Mouse (Mus musculus): ENCODE measurements around the gene Olfr773. TPM values are rescaled to one million over a fixed set of nuclear protein-coding genes. Genes with fewer than 3 reads are reported as not detected.
"Not testable (repeated sequence)": the region's sequence is repeated elsewhere in the genome, so short reads cannot be mapped to it uniquely, and the experiment has no call there.

Gene Olfr773
- total RNA-seq (2014; rRNA removed) = not detected in 2 replicates
- not detected in 2 replicates for polyA plus RNA-seq (2015; fragmentation: Nextera tagmentation; extraction: Ambion mirVana)

DNA sequence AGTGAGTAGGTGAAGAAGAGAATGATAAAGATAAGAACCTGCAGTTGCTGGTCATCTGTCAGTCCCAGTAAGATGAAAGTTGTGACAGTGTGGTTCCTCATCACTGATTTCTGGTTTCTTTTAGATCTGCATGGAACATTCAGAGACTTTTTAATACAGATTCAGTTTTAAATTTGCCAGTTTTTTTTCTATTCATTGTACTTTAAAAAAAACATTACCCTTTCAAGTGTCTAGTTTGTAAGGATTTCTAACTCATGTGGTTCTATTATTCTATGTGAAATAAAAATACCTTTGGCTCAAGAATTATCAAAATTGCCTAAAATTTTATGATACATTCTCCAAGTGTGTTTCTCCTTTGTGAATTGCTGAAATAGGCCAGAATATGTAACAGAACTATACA lies at the start of gene Olfr773:
Olfr773 (minus strand) TSS at position 101 of the 400 bp plus-strand sequence.
- DNase-seq (ENCODE audit: low spot score); H3K9ac ChIP-seq (replicated peaks; ENCODE audit: low read length, poor library complexity, severe bottlenecking); H3K36me3 ChIP-seq (ENCODE audit: insufficient read depth, low read length); H3K27me3 ChIP-seq (ENCODE audit: insufficient read depth, low read length); H3K9me3 ChIP-seq (ENCODE audit: low read length); ATAC-seq (ENCODE audit: low FRiP score); H3K4me1 ChIP-seq (ENCODE audit: insufficient read depth, low read length); H3K27ac ChIP-seq (ENCODE audit: low read depth, low read length); H3K4me2 ChIP-seq (ENCODE audit: low read depth, low read length, poor library complexity, severe bottlenecking); H3K4me3 ChIP-seq (ENCODE audit: low read depth, low read length): not testable (repeated sequence)

DNA sequence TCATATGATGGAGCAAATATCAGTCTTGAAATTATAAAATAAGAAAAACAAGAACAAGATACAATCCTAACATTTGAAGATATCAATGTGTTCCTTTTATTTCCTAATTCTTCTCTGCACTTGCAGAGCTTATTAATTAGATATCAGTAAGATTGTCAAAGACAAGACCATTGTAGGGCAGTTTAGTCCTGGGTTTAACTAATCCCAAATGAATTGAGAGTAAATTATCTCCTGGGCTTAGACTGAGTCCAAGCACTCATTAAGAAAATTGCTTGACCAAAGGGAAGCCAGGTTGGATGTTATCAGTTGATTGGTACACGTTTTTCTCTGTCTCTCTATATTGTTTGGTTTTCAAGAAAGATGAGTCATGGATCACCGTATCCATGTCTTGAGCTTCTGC lies 48.7 kb upstream of the Olfr773 start, which contains the start of gene Olfr774:
Olfr774 (plus strand) TSS at position 301 of the 400 bp plus-strand sequence.
- Histone ChIP-seq H3K36me3 (ENCODE audit: insufficient read depth, low read length) (no peaks in the 10 kb centered on the region), H3K4me1 (ENCODE audit: insufficient read depth, low read length) (no peaks in the 10 kb centered on the region), H3K4me3 (ENCODE audit: low read depth, low read length) (no peak within 1 kb of the TSS), H3K27me3 (ENCODE audit: insufficient read depth, low read length) (no peaks in the 10 kb centered on the region), H3K9ac (replicated peaks; ENCODE audit: low read length, poor library complexity, severe bottlenecking) (no peak within 1 kb of the TSS), H3K9me3 (ENCODE audit: low read length) (no peaks in the 10 kb centered on the region), H3K27ac (ENCODE audit: low read depth, low read length) (no peak within 1 kb of the TSS), H3K4me2 (ENCODE audit: low read depth, low read length, poor library complexity, severe bottlenecking) (no peak within 1 kb of the TSS)
- TF ChIP-seq CTCF (IDR thresholded peaks at IDR 0.05) = no peak
- no peak for DNase-seq (ENCODE audit: low spot score)
- 69% methylated on average over 2 of the region's 2 CpGs for WGBS
- no peak for ATAC-seq (ENCODE audit: low FRiP score)

DNA sequence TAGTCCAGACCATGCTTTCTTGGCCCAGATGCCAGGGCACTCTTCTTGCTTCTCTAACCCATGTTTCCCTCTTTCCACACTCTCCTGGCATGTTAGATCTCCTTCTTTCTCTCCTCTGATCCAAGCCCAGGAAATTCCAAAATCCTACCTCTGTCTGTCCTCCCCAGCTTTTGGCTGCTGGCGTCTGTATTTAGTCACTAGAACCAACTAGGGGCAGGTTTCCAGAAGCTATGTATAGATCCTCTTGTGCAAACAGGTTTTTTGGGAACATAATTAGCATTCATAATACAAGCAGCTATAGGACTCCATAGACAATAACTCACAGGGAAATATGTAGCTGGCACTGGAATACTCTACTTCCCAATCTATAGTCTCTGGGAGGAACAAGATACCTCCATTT lies 43.5 kb upstream of the Olfr773 start:
- Histone ChIP-seq H3K9ac (replicated peaks; ENCODE audit: low read length, poor library complexity, severe bottlenecking) (no peak overlapping the region), H3K4me3 (ENCODE audit: low read depth, low read length) (no peak overlapping the region), H3K36me3 (ENCODE audit: insufficient read depth, low read length) (no peaks in the 10 kb centered on the region), H3K27me3 (ENCODE audit: insufficient read depth, low read length) (no peaks in the 10 kb centered on the region), H3K27ac (ENCODE audit: low read depth, low read length) (no peak overlapping the region), H3K9me3 (ENCODE audit: low read length) (no peaks in the 10 kb centered on the region), H3K4me1 (ENCODE audit: insufficient read depth, low read length) (no peaks in the 10 kb centered on the region), H3K4me2 (ENCODE audit: low read depth, low read length, poor library complexity, severe bottlenecking) (no peak overlapping the region)
- 91% methylated on average over 1 of the region's 1 CpGs for WGBS
- TF ChIP-seq CTCF (IDR thresholded peaks at IDR 0.05) = no peak
- ATAC-seq (ENCODE audit: low FRiP score) = no peak
- no peak for DNase-seq (ENCODE audit: low spot score)

DNA sequence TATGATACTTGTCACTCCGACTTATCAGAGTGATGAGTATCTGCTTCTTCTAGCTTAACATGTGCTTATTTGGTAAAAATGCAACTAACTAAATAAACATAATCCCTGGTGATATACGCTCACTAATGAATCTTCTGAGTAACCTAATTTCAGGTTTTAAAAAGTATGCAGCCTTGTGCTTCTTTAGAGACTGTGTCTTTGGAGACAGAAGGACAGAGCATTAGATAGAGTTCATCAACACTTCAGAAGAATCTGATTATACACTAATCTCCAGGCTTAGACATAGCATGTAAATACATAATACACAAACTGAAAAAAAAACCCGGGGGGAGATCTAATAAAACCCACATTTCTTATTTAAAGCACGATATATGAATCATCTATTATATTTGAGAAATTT lies 9.4 kb downstream of the Olfr773 start, which contains the start of gene Olfr772:
Olfr772 (minus strand) TSS at position 101 of the 400 bp plus-strand sequence.
- not testable (repeated sequence) for H3K4me2 ChIP-seq (ENCODE audit: low read depth, low read length, poor library complexity, severe bottlenecking); H3K36me3 ChIP-seq (ENCODE audit: insufficient read depth, low read length); H3K9ac ChIP-seq (replicated peaks; ENCODE audit: low read length, poor library complexity, severe bottlenecking); ATAC-seq (ENCODE audit: low FRiP score); H3K4me1 ChIP-seq (ENCODE audit: insufficient read depth, low read length); H3K27me3 ChIP-seq (ENCODE audit: insufficient read depth, low read length); H3K9me3 ChIP-seq (ENCODE audit: low read length); DNase-seq (ENCODE audit: low spot score); H3K4me3 ChIP-seq (ENCODE audit: low read depth, low read length); H3K27ac ChIP-seq (ENCODE audit: low read depth, low read length)
- WGBS = 69% methylated on average over 3 of the region's 4 CpGs

DNA sequence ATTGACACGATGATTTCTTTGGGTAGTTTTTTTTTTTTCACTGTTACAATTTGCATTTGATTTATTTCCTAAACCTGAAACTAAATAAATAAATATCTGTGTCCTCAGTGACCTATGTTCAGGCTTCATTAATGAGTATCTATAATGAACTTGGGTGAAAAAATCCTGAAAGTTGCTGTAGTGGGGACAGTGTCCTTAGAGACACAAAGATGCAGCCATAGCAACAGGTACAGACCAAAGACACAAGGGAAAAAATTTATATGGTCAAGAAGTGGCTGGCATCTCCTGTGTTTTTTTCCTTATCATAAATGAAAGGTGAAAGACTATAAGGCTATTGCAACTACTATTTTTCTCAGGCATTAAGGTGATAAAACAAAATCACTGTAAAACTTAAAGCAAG lies 22.6 kb downstream of the Olfr773 start, which contains the start of gene Olfr771:
Olfr771 (minus strand) TSS at position 101 of the 400 bp plus-strand sequence.
- Histone ChIP-seq H3K36me3 (ENCODE audit: insufficient read depth, low read length) (no peaks in the 10 kb centered on the region), H3K4me1 (ENCODE audit: insufficient read depth, low read length) (no peaks in the 10 kb centered on the region), H3K4me3 (ENCODE audit: low read depth, low read length) (no peak within 1 kb of the TSS), H3K9ac (replicated peaks; ENCODE audit: low read length, poor library complexity, severe bottlenecking) (no peak within 1 kb of the TSS), H3K9me3 (ENCODE audit: low read length) (no peaks in the 10 kb centered on the region), H3K4me2 (ENCODE audit: low read depth, low read length, poor library complexity, severe bottlenecking) (no peak within 1 kb of the TSS), H3K27ac (ENCODE audit: low read depth, low read length) (no peak within 1 kb of the TSS), H3K27me3 (ENCODE audit: insufficient read depth, low read length) (no peaks in the 10 kb centered on the region)
- DNase-seq (ENCODE audit: low spot score) (no peak), ATAC-seq (ENCODE audit: low FRiP score) (no peak)
- WGBS = 88% methylated on average over 1 of the region's 1 CpGs
- no peak for TF ChIP-seq CTCF (IDR thresholded peaks at IDR 0.05)

DNA sequence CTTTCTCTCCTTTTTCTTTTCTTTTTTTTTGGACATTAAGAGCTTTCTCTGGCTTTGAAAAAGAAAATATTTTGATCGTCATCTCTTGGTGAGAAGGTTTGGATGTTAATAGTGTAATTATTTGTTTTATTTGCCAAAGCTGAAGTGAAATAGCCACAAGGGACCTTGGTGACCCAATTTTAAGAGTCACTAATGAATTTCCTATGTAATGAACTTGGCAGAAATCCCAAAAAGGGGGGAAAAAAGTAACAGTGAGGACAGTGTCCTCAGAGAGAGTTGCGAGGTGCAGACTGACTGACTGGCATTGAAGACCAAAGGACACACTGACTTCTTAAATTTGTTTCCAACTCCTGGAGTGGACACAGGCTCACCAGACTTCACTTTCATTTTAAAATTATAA lies 48.3 kb downstream of the Olfr773 start, which contains the start of gene Olfr770:
Olfr770 (minus strand) TSS at position 101 of the 400 bp plus-strand sequence.
- Histone ChIP-seq H3K36me3 (ENCODE audit: insufficient read depth, low read length) (no peaks in the 10 kb centered on the region), H3K4me1 (ENCODE audit: insufficient read depth, low read length) (no peaks in the 10 kb centered on the region), H3K27me3 (ENCODE audit: insufficient read depth, low read length) (no peaks in the 10 kb centered on the region), H3K4me3 (ENCODE audit: low read depth, low read length) (no peak within 1 kb of the TSS), H3K9ac (replicated peaks; ENCODE audit: low read length, poor library complexity, severe bottlenecking) (no peak within 1 kb of the TSS), H3K9me3 (ENCODE audit: low read length) (no peaks in the 10 kb centered on the region), H3K4me2 (ENCODE audit: low read depth, low read length, poor library complexity, severe bottlenecking) (no peak within 1 kb of the TSS), H3K27ac (ENCODE audit: low read depth, low read length) (no peak within 1 kb of the TSS)
- 79% methylated on average over 2 of the region's 2 CpGs for WGBS
- no peak for DNase-seq (ENCODE audit: low spot score)
- no peak for TF ChIP-seq CTCF (IDR thresholded peaks at IDR 0.05)
- no peak for ATAC-seq (ENCODE audit: low FRiP score)

Other genes starting within 250 kb of the Olfr773 start
- gene Mettl7b, start 226.4 kb downstream of the Olfr773 start, total RNA-seq (2014; rRNA removed) = not detected in 2 replicates
- gene Mettl7b, start 226.4 kb downstream of the Olfr773 start, polyA plus RNA-seq (2015; fragmentation: Nextera tagmentation; extraction: Ambion mirVana) = not detected in 2 replicates
- gene Olfr9, start 198.0 kb downstream of the Olfr773 start, total RNA-seq (2014; rRNA removed) = not detected in 2 replicates
- not detected in 2 replicates for gene Olfr9, start 198.0 kb downstream of the Olfr773 start, polyA plus RNA-seq (2015; fragmentation: Nextera tagmentation; extraction: Ambion mirVana)
- gene Olfr763, start 176.6 kb downstream of the Olfr773 start, total RNA-seq (2014; rRNA removed) = not detected in 2 replicates
- not detected in 2 replicates for gene Olfr763, start 176.6 kb downstream of the Olfr773 start, polyA plus RNA-seq (2015; fragmentation: Nextera tagmentation; extraction: Ambion mirVana)
- not detected in 2 replicates for gene Olfr764-ps1, start 147.5 kb downstream of the Olfr773 start, total RNA-seq (2014; rRNA removed)
- gene Olfr764-ps1, start 147.5 kb downstream of the Olfr773 start, polyA plus RNA-seq (2015; fragmentation: Nextera tagmentation; extraction: Ambion mirVana) = not detected in 2 replicates
- not detected in 2 replicates for gene Olfr765, start 137.4 kb downstream of the Olfr773 start, total RNA-seq (2014; rRNA removed)
- gene Olfr765, start 137.4 kb downstream of the Olfr773 start, polyA plus RNA-seq (2015; fragmentation: Nextera tagmentation; extraction: Ambion mirVana) = not detected in 2 replicates
- gene Olfr766-ps1, start 118.4 kb downstream of the Olfr773 start, total RNA-seq (2014; rRNA removed) = not detected in 2 replicates
- not detected in 2 replicates for gene Olfr766-ps1, start 118.4 kb downstream of the Olfr773 start, polyA plus RNA-seq (2015; fragmentation: Nextera tagmentation; extraction: Ambion mirVana)
- gene Olfr767, start 104.5 kb downstream of the Olfr773 start, total RNA-seq (2014; rRNA removed) = not detected in 2 replicates
- gene Olfr767, start 104.5 kb downstream of the Olfr773 start, polyA plus RNA-seq (2015; fragmentation: Nextera tagmentation; extraction: Ambion mirVana) = not detected in 2 replicates
- not detected in 2 replicates for gene Olfr768, start 88.0 kb downstream of the Olfr773 start, total RNA-seq (2014; rRNA removed)
- not detected in 2 replicates for gene Olfr768, start 88.0 kb downstream of the Olfr773 start, polyA plus RNA-seq (2015; fragmentation: Nextera tagmentation; extraction: Ambion mirVana)
- gene Olfr769, start 69.6 kb downstream of the Olfr773 start, total RNA-seq (2014; rRNA removed) = not detected in 2 replicates
- gene Olfr769, start 69.6 kb downstream of the Olfr773 start, polyA plus RNA-seq (2015; fragmentation: Nextera tagmentation; extraction: Ambion mirVana) = not detected in 2 replicates
- not detected in 2 replicates for gene Olfr770, start 48.4 kb downstream of the Olfr773 start, total RNA-seq (2014; rRNA removed)
- gene Olfr770, start 48.4 kb downstream of the Olfr773 start, polyA plus RNA-seq (2015; fragmentation: Nextera tagmentation; extraction: Ambion mirVana) = not detected in 2 replicates
- not detected in 2 replicates for gene Olfr771, start 22.7 kb downstream of the Olfr773 start, total RNA-seq (2014; rRNA removed)
- not detected in 2 replicates for gene Olfr771, start 22.7 kb downstream of the Olfr773 start, polyA plus RNA-seq (2015; fragmentation: Nextera tagmentation; extraction: Ambion mirVana)
- not detected in 2 replicates for gene Olfr772, start 9.5 kb downstream of the Olfr773 start, total RNA-seq (2014; rRNA removed)
- gene Olfr772, start 9.5 kb downstream of the Olfr773 start, polyA plus RNA-seq (2015; fragmentation: Nextera tagmentation; extraction: Ambion mirVana) = not detected in 2 replicates
- gene Olfr774, start 48.8 kb upstream of the Olfr773 start, total RNA-seq (2014; rRNA removed) = not detected in 2 replicates
- not detected in 2 replicates for gene Olfr774, start 48.8 kb upstream of the Olfr773 start, polyA plus RNA-seq (2015; fragmentation: Nextera tagmentation; extraction: Ambion mirVana)
- gene Olfr775, start 61.0 kb upstream of the Olfr773 start, total RNA-seq (2014; rRNA removed) = not detected in 2 replicates
- gene Olfr775, start 61.0 kb upstream of the Olfr773 start, polyA plus RNA-seq (2015; fragmentation: Nextera tagmentation; extraction: Ambion mirVana) = not detected in 2 replicates
- gene Olfr776, start 71.7 kb upstream of the Olfr773 start, total RNA-seq (2014; rRNA removed) = not detected in 2 replicates
- not detected in 2 replicates for gene Olfr776, start 71.7 kb upstream of the Olfr773 start, polyA plus RNA-seq (2015; fragmentation: Nextera tagmentation; extraction: Ambion mirVana)
- not detected in 2 replicates for gene Olfr777, start 84.1 kb upstream of the Olfr773 start, total RNA-seq (2014; rRNA removed)
- not detected in 2 replicates for gene Olfr777, start 84.1 kb upstream of the Olfr773 start, polyA plus RNA-seq (2015; fragmentation: Nextera tagmentation; extraction: Ambion mirVana)
- gene Olfr780, start 130.7 kb upstream of the Olfr773 start, total RNA-seq (2014; rRNA removed) = not detected in 2 replicates
- not detected in 2 replicates for gene Olfr780, start 130.7 kb upstream of the Olfr773 start, polyA plus RNA-seq (2015; fragmentation: Nextera tagmentation; extraction: Ambion mirVana)
- gene Olfr781, start 141.4 kb upstream of the Olfr773 start, total RNA-seq (2014; rRNA removed) = not detected in 2 replicates
- gene Olfr781, start 141.4 kb upstream of the Olfr773 start, polyA plus RNA-seq (2015; fragmentation: Nextera tagmentation; extraction: Ambion mirVana) = not detected in 2 replicates
- not detected in 2 replicates for gene Olfr782, start 161.4 kb upstream of the Olfr773 start, total RNA-seq (2014; rRNA removed)
- not detected in 2 replicates for gene Olfr782, start 161.4 kb upstream of the Olfr773 start, polyA plus RNA-seq (2015; fragmentation: Nextera tagmentation; extraction: Ambion mirVana)
- gene Olfr784, start 196.7 kb upstream of the Olfr773 start, total RNA-seq (2014; rRNA removed) = 0.66 and 0.82 TPM in 2 replicates
- not detected in 2 replicates for gene Olfr784, start 196.7 kb upstream of the Olfr773 start, polyA plus RNA-seq (2015; fragmentation: Nextera tagmentation; extraction: Ambion mirVana)
- not detected in 2 replicates for gene Olfr785, start 218.0 kb upstream of the Olfr773 start, total RNA-seq (2014; rRNA removed)
- not detected in 2 replicates for gene Olfr785, start 218.0 kb upstream of the Olfr773 start, polyA plus RNA-seq (2015; fragmentation: Nextera tagmentation; extraction: Ambion mirVana)
- gene Olfr786, start 239.9 kb upstream of the Olfr773 start, total RNA-seq (2014; rRNA removed) = not detected in 2 replicates
- not detected in 2 replicates for gene Olfr786, start 239.9 kb upstream of the Olfr773 start, polyA plus RNA-seq (2015; fragmentation: Nextera tagmentation; extraction: Ambion mirVana)